Mouse (Mus musculus) megakaryocyte, embryonic 14.5 days (primary cell): Measurements from ENCODE around the gene Sftpa1. TPM values are rescaled to one million over a fixed set of nuclear protein-coding genes. Genes with fewer than 3 reads are reported as not detected.

Experiments
- H3K27me3 ChIP-seq: replicated peaks from 2 replicates; pipeline ENCODE3; 2012; ENCODE audit warnings: inconsistent platforms
- H3K36me3 ChIP-seq: replicated peaks from 2 replicates; pipeline ENCODE3; 2012; ENCODE audit warnings: low read length, inconsistent platforms, mixed read lengths
- H3K4me1 ChIP-seq: 2 replicates; pipeline ENCODE4 v1.6.1; 2012; ENCODE audit warnings: inconsistent platforms
- H3K4me3 ChIP-seq: replicated peaks from 2 replicates; pipeline ENCODE3; 2012; ENCODE audit warnings: moderate library complexity, mild to moderate bottlenecking, inconsistent platforms
- H3K9me3 ChIP-seq: 2 replicates; pipeline ENCODE4 v1.6.1; 2012; ENCODE audit warnings: inconsistent platforms
- FLI1 ChIP-seq: IDR thresholded peaks from 2 replicates; pipeline ENCODE4 v1.6.1; 2012; ENCODE audit warnings: low read length, inconsistent platforms, mixed read lengths
- GATA1 ChIP-seq: IDR thresholded peaks from 3 replicates; pipeline ENCODE4 v1.6.1; 2012; ENCODE audit warnings: mixed read lengths, low read length, inconsistent platforms, borderline replicate concordance
- polyA plus RNA-seq: library from polyadenylated mRNA; stranded (reverse); fragments of >175 nt; gene quantifications from 2 replicates; pipeline ENCODE4 v1.2.3, GENCODE M21; 2012; ENCODE audit warnings: low replicate concordance; ENCODE audit not compliant: insufficient read depth

Gene Sftpa1
- not detected in 2 replicates for polyA plus RNA-seq

- H3K27me3 ChIP-seq: no peaks in the 10 kb centered on the region
- H3K36me3 ChIP-seq: no peaks in the 10 kb centered on the region
- no peaks in the 10 kb centered on the region for H3K4me1 ChIP-seq
- no peaks in the 10 kb centered on the region for H3K9me3 ChIP-seq
- TF ChIP-seq GATA1: no peak
- no peak for TF ChIP-seq FLI1
- H3K4me3 ChIP-seq: no peak within 1 kb of the TSS
These were observed at the start of gene Sftpa1 for GRCm38 (mm10) chr14:41131540-41131939. Gene Sftpa1, plus strand, starts transcription at chr14:41131782.

DNA sequence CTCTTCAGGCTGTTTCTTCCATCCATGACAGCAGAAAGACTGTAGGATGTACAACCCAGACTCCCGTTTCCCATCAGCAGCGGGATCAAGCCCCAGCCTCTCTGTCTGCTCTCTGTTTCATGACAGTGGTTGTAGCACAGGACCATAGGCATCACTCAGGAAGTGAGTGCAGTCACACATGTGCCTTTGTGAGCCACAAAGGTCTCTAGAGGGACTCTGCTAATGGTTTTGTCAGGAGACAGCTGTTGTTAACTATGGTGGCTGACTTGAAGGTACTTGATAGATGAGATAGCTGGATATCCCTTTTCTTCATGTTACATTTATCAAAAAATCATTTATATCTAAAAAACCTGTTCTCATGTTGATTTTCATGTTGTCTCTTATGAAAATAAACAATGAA, 49.2 kb upstream of the Sftpa1 start:
- H3K27me3 ChIP-seq: no peaks in the 10 kb centered on the region
- H3K9me3 ChIP-seq: no peaks in the 10 kb centered on the region
- H3K4me1 ChIP-seq: no peaks in the 10 kb centered on the region
- TF ChIP-seq FLI1 (no peak), GATA1 (no peak)
- no peak overlapping the region for H3K4me3 ChIP-seq
- H3K36me3 ChIP-seq: no peaks in the 10 kb centered on the region

DNA sequence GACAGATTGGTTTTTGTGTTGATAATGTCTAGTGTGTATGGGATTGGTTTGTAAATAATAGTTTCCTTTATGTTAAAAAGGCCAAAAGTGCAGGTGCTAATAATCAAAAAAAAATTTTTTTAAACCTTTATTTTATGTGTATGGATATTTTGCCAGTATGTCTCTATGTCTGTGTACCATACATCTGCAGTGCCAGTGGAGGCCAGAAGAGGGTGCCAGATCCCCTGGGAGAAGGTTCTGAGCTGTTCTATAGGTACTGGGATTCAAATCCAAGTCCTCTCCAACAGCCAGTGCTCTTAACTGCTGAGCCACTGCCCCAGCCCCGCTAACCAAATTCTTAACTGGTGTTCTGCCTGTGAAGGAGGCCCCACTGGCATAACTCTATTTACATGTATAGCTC, 44.1 kb upstream of the Sftpa1 start:
- Histone ChIP-seq H3K36me3 (no peaks in the 10 kb centered on the region), H3K4me1 (no peaks in the 10 kb centered on the region), H3K9me3 (no peaks in the 10 kb centered on the region), H3K27me3 (no peaks in the 10 kb centered on the region), H3K4me3 (no peak overlapping the region)
- TF ChIP-seq GATA1: no peak
- TF ChIP-seq FLI1: no peak

DNA sequence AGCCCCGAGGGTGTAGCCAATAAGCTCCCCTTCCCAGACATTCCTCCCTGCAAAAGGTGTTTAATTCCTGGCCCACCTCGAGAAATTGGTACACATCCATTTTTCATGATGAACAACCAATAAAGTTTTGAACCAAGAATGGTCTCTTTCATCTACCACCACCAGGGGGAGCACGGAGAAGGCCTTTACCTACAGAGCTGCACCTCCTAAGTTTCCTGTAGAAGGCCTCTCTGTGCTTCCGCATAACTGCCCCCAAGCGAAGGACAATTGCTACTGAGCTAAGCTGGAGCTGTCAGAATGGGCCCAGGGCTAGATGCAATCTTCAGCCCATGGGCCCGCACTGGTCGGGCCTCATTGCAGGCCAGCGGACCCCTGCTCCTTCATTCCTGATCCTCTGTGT, 40.8 kb upstream of the Sftpa1 start:
- H3K9me3 ChIP-seq: no peaks in the 10 kb centered on the region
- no peaks in the 10 kb centered on the region for H3K4me1 ChIP-seq
- H3K36me3 ChIP-seq: no peaks in the 10 kb centered on the region
- TF ChIP-seq FLI1 (no peak), GATA1 (no peak)
- H3K4me3 ChIP-seq: no peak overlapping the region
- H3K27me3 ChIP-seq: no peaks in the 10 kb centered on the region

- H3K4me3 ChIP-seq: no peak overlapping the region
- H3K4me1 ChIP-seq: no peaks in the 10 kb centered on the region
- H3K9me3 ChIP-seq: no peaks in the 10 kb centered on the region
- no peaks in the 10 kb centered on the region for H3K27me3 ChIP-seq
- no peak for TF ChIP-seq GATA1
- TF ChIP-seq FLI1: no peak
- no peaks in the 10 kb centered on the region for H3K36me3 ChIP-seq
These were observed 37.5 kb upstream of the Sftpa1 start for GRCm38 (mm10) chr14:41094114-41094513.

GRCm38 (mm10) chr14:41096296-41096860, 35.2 kb upstream of the Sftpa1 start:
- no peak overlapping the region for H3K4me3 ChIP-seq

GRCm38 (mm10) chr14:41098726-41099125, 32.9 kb upstream of the Sftpa1 start:
- H3K9me3 ChIP-seq: no peaks in the 10 kb centered on the region
- no peak overlapping the region for H3K4me3 ChIP-seq
- TF ChIP-seq GATA1: no peak
- H3K4me1 ChIP-seq: no peaks in the 10 kb centered on the region
- no peaks in the 10 kb centered on the region for H3K36me3 ChIP-seq
- no peaks in the 10 kb centered on the region for H3K27me3 ChIP-seq

More at GRCm38 (mm10) chr14:41096296-41096860, 35.2 kb upstream of the Sftpa1 start:
- Histone ChIP-seq H3K36me3 (no peaks in the 10 kb centered on the region), H3K27me3 (no peaks in the 10 kb centered on the region), H3K4me1 (no peaks in the 10 kb centered on the region), H3K9me3 (no peaks in the 10 kb centered on the region)
- TF ChIP-seq FLI1 (no peak), GATA1 (no peak)

DNA sequence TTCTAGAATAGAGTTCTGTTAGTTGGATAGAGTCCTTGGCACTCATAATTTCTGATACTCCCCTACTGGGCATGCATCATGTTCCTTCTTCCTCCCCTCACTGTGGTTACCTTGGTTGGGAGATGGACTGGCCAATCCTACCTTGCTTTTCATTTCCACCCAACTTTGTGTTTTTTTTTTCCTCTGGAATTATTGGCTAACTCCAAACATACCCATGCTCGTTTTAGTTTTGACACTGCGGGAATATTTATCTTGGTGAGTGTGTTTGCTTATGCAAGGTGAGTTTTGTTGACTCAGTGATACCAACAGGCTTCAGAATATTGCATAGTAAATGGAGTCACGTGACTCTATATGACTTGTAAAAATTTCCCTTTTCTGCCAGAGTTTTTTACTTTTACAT, 30.9 kb upstream of the Sftpa1 start:
- Histone ChIP-seq H3K9me3 (no peaks in the 10 kb centered on the region), H3K4me3 (no peak overlapping the region), H3K27me3 (no peaks in the 10 kb centered on the region), H3K36me3 (no peaks in the 10 kb centered on the region), H3K4me1 (no peaks in the 10 kb centered on the region)
- no peak for TF ChIP-seq FLI1
- no peak for TF ChIP-seq GATA1

DNA sequence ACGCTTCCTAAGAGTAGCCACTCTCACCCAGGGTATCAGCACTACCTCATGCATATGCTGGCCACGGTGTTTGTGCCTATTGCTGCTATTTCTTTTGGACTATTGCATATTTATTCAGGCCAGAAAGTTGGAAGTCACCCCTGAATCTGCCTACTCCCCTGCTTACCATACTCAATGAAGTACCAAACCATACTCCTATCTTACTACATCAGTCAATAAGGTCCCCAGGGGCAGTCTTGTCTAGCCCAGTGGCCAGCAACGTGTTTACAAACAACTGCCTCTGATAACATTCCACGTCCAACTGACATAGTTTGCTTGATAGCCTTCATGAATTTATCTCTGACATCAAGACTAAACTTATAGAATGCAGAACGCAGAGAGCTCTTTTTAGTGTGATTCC, 30.3 kb upstream of the Sftpa1 start:
- TF ChIP-seq GATA1: no peak
- no peak for TF ChIP-seq FLI1
- H3K36me3 ChIP-seq: no peaks in the 10 kb centered on the region
- H3K9me3 ChIP-seq: no peaks in the 10 kb centered on the region
- no peaks in the 10 kb centered on the region for H3K27me3 ChIP-seq
- H3K4me3 ChIP-seq: no peak overlapping the region
- no peaks in the 10 kb centered on the region for H3K4me1 ChIP-seq

DNA sequence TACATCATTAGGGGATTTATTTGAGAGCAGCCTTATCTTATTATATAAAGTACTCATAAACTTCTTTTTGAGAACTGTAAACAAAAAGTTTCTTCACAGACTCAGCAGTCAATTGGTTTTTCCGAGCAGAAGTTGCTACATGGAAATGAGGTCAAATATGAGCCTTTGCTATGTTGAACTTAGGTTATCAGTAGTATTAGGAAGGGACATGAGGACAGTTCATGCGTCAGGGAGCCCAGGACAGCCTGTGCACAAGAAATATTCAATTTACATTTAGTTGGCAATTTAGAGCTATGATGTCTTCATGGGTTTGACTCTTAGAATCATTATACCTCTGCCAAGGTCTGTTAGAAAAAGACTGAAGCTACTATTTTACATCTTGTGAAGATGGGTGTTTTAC, 29.3 kb upstream of the Sftpa1 start:
- TF ChIP-seq GATA1 (no peak), FLI1 (no peak)
- Histone ChIP-seq H3K9me3 (no peaks in the 10 kb centered on the region), H3K27me3 (no peaks in the 10 kb centered on the region), H3K4me1 (no peaks in the 10 kb centered on the region), H3K4me3 (no peak overlapping the region), H3K36me3 (no peaks in the 10 kb centered on the region)
